Mouse (Mus musculus) forebrain, embryonic 10.5 days (tissue): ENCODE results near the gene Nmi. TPM values are rescaled to one million over a fixed set of nuclear protein-coding genes. Genes with fewer than 3 reads are reported as not detected.

ENCODE experiments used
- DNase-seq: peaks from one replicate; pipeline ENCODE4 v3.0.0-alpha.2; 2017; ENCODE audit warnings: low spot score; ENCODE audit errors: extremely low spot score
- H3K27ac ChIP-seq: fragments of 300-500 bp; sonication (generic); 2 replicates; pipeline ENCODE4 v1.5.1; 2016; ENCODE audit warnings: mild to moderate bottlenecking
- H3K27me3 ChIP-seq: fragments of 300-500 bp; sonication (generic); 2 replicates; pipeline ENCODE4 v1.6.1; 2016; ENCODE audit warnings: mild to moderate bottlenecking; ENCODE audit not compliant: poor library complexity, severe bottlenecking
- H3K36me3 ChIP-seq: fragments of 300-500 bp; sonication (generic); replicated peaks from 2 replicates; pipeline ENCODE4 v1.6.1; 2016; ENCODE audit warnings: mild to moderate bottlenecking, moderate library complexity
- H3K4me1 ChIP-seq: fragments of 300-500 bp; sonication (generic); 2 replicates; pipeline ENCODE4 v1.6.1; 2016
- H3K4me3 ChIP-seq: fragments of 300-500 bp; sonication (generic); 2 replicates; pipeline ENCODE4 v1.5.1; 2016; ENCODE audit warnings: mild to moderate bottlenecking, moderate library complexity
- H3K9me3 ChIP-seq: fragments of 300-500 bp; sonication (generic); 2 replicates; pipeline ENCODE4 v1.6.1; 2016; ENCODE audit warnings: mild to moderate bottlenecking, moderate library complexity
- WGBS: fragments of 180-500 bp; shearing (Covaris S2); methylation state at CpG from one replicate; pipeline ENCODE4 v1.1.7; 2016; 5-methylcytosine and 5-hydroxymethylcytosine counted together
- polyA plus RNA-seq: library from polyadenylated mRNA; unstranded; fragments of >200 nt; fragmentation: Nextera tagmentation; extraction: Ambion mirVana; gene quantifications from 2 replicates; pipeline ENCODE4 v1.2.1, GENCODE M21; 2016

The Nmi gene
- polyA plus RNA-seq, 1 experiment from 2014 or later: 5.2 TPM

DNA sequence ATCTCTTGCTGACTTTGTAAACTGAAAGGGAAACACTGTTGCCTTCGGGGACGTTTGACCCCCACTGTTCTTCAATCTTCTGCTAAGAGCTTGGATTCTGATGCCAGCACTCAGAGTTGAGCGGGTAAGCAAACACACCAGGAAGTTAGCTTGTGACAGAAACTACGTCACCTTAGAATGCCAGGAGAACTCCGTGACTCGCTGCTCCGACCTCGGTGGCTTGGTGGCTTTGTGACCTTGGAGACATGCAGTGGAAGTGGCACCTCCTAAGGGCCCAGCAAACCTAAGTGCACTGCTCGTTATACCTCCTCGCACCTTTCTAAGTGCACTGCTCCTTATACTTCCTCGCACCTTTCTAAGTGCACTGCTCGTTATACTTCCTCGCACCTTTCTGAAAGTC lies 9.0 kb upstream of the Nmi start:
- no peak for DNase-seq
- WGBS: 77% methylated on average over 13 of the region's 13 CpGs
- Histone ChIP-seq H3K36me3 (no peaks in the 10 kb centered on the region), H3K9me3 (no peaks in the 10 kb centered on the region; the same call in 1 of the 2 replicates), H3K27ac (no peak overlapping the region), H3K27me3 (no peaks in the 10 kb centered on the region), H3K4me3 (no peak overlapping the region), H3K4me1 (no peaks in the 10 kb centered on the region)

DNA sequence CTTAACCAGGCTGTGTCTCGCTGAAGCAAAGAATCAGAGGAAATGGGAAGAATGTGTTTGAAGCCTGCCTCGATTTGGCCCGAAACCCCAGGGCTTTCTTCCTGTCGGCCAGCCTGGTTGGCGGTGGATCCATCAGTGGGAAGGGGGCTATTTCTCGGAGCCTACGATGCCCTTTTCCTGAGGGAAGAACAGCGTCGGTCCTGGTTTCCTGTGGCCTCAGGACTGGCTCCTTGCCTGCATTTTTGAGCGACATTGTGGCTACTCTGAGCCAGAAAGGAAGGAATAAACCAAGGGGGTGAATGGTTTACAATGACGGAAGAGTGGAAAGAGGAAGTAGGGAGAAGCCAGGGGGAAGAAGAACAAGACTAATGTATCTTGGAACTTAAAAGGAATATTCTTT lies 8.3 kb upstream of the Nmi start:
- WGBS: 72% methylated on average over 11 of the region's 11 CpGs
- Histone ChIP-seq H3K36me3 (no peaks in the 10 kb centered on the region), H3K27ac (no peak overlapping the region), H3K4me3 (no peak overlapping the region), H3K4me1 (no peaks in the 10 kb centered on the region), H3K9me3 (no peaks in the 10 kb centered on the region; the same call in 1 of the 2 replicates), H3K27me3 (no peaks in the 10 kb centered on the region)
- DNase-seq: no peak

GRCm38 (mm10) chr2:51972641-51973409 lies 469 bp downstream of the Nmi start:
- H3K4me1 ChIP-seq: peaks cover 13% of the 10 kb centered on the region; the same call in 1 of the 2 replicates
- 4% methylated on average over 40 of the region's 40 CpGs for WGBS
- peak overlapping the region; percentile 84 for H3K27ac ChIP-seq

GRCm38 (mm10) chr2:51972142-51972541 lies 1.2 kb downstream of the Nmi start:
- H3K27ac ChIP-seq: no peak overlapping the region
- no peaks in the 10 kb centered on the region for H3K27me3 ChIP-seq
- H3K9me3 ChIP-seq: no peaks in the 10 kb centered on the region
- no peak for DNase-seq
- 69% methylated on average over 5 of the region's 5 CpGs for WGBS
- H3K36me3 ChIP-seq: no peaks in the 10 kb centered on the region
- H3K4me3 ChIP-seq: peak overlapping the region; percentile 68
- H3K4me1 ChIP-seq: peaks cover 13% of the 10 kb centered on the region; the same call in 1 of the 2 replicates

More at GRCm38 (mm10) chr2:51972641-51973409, 469 bp downstream of the Nmi start:
- peak; percentile 53 for DNase-seq
- Histone ChIP-seq H3K27me3 (no peaks in the 10 kb centered on the region), H3K9me3 (no peaks in the 10 kb centered on the region), H3K4me3 (peak overlapping the region; percentile 68), H3K36me3 (no peaks in the 10 kb centered on the region)

- Histone ChIP-seq H3K27ac (no peak overlapping the region), H3K9me3 (no peaks in the 10 kb centered on the region), H3K36me3 (no peaks in the 10 kb centered on the region), H3K27me3 (no peaks in the 10 kb centered on the region), H3K4me1 (peaks cover 13% of the 10 kb centered on the region; the same call in 1 of the 2 replicates), H3K4me3 (no peak overlapping the region)
- WGBS: 98% methylated on average over 4 of the region's 4 CpGs
- no peak for DNase-seq
Measured at GRCm38 (mm10) chr2:51970897-51971296, 2.4 kb downstream of the Nmi start.

DNA sequence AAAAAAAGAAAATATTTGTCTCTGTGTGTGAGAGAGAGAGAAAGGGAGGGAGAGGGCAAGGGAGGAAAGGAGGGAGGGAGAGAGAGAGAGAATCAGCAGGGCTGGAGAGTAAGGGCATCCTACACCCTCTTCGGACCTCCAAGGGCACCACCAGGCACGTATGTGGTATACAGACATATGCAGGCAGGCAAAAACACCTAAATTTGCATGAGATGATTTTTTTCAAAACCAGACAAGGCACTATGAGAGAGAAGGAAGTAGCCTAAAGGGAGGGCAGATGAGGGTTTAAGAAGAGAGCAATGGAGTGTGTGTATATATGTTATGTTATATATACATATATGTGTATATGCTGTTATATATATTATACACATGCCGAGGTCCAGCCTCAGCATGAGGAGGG lies 6.0 kb downstream of the Nmi start:
- Histone ChIP-seq H3K4me1 (peaks cover 2% of the 10 kb centered on the region; the same call in 1 of the 2 replicates), H3K27me3 (no peaks in the 10 kb centered on the region), H3K9me3 (no peaks in the 10 kb centered on the region), H3K27ac (no peak overlapping the region), H3K36me3 (no peaks in the 10 kb centered on the region), H3K4me3 (no peak overlapping the region)
- no peak for DNase-seq
- 84% methylated on average over 3 of the region's 3 CpGs for WGBS

GRCm38 (mm10) chr2:51953648-51954204 lies 19.6 kb downstream of the Nmi start:
- DNase-seq: no peak
- WGBS: 93% methylated on average over 7 of the region's 7 CpGs
- H3K9me3 ChIP-seq: no peaks in the 10 kb centered on the region
- H3K27me3 ChIP-seq: no peaks in the 10 kb centered on the region
- H3K27ac ChIP-seq: no peak overlapping the region
- no peaks in the 10 kb centered on the region for H3K4me1 ChIP-seq
- no peak overlapping the region for H3K4me3 ChIP-seq
- no peaks in the 10 kb centered on the region for H3K36me3 ChIP-seq

DNA sequence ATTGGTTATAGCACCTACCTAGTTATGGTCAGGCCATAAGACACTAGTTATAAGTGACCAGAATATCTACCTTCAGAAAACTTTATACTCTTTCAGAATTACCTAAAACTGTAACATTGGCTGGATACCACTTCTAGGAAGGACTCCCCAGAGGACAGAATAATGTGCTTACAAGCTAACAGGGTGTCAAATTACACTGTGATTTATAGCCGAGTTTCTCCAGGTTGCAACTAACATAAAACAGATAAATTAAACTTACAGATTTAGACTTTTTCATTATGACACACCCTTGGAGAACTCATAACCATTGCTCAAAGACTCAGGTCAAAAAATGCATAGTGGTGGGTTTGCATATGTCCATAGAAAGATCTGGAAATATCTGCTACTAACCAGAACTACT lies 22.4 kb downstream of the Nmi start:
- no peaks in the 10 kb centered on the region for H3K4me1 ChIP-seq
- WGBS: 49% methylated on average over 1 of the region's 1 CpGs
- no peak overlapping the region for H3K27ac ChIP-seq
- H3K27me3 ChIP-seq: no peaks in the 10 kb centered on the region
- H3K4me3 ChIP-seq: no peak overlapping the region
- no peak for DNase-seq
- no peaks in the 10 kb centered on the region for H3K36me3 ChIP-seq
- peaks cover 4% of the 10 kb centered on the region; the same call in 1 of the 2 replicates for H3K9me3 ChIP-seq

- Histone ChIP-seq H3K9me3 (peaks cover 4% of the 10 kb centered on the region; the same call in 1 of the 2 replicates), H3K27me3 (no peaks in the 10 kb centered on the region), H3K36me3 (no peaks in the 10 kb centered on the region), H3K4me3 (no peak overlapping the region), H3K27ac (no peak overlapping the region), H3K4me1 (no peaks in the 10 kb centered on the region)
- 90% methylated on average over 6 of the region's 6 CpGs for WGBS
- no peak for DNase-seq
Measured at GRCm38 (mm10) chr2:51948105-51948830, 25.0 kb downstream of the Nmi start.

DNA sequence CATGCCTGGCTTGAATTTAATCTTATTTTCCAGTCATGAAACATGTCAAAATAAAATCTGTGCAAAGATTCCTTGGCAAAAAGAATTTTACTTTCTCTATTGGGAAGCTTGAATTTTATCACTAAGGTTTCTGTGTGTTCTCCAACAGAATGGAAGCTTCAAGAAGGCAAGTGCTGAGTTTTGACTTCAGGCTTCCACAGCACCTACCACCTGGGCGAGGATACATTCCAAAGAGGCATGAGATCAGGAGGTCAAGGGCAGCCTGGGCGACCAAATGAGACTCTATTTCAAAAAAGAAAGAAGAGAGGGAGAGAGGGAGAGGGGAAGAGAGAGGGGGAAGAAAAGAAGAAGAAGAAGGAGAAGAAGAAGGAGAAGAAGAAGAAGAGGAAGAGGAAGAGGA lies 27.5 kb downstream of the Nmi start:
- Histone ChIP-seq H3K9me3 (peaks cover 4% of the 10 kb centered on the region; the same call in 1 of the 2 replicates), H3K27ac (no peak overlapping the region), H3K4me1 (no peaks in the 10 kb centered on the region), H3K36me3 (no peaks in the 10 kb centered on the region), H3K4me3 (no peak overlapping the region), H3K27me3 (no peaks in the 10 kb centered on the region)
- DNase-seq: no peak
- 64% methylated on average over 2 of the region's 2 CpGs for WGBS

- Histone ChIP-seq H3K4me1 (no peaks in the 10 kb centered on the region), H3K27me3 (no peaks in the 10 kb centered on the region), H3K9me3 (peaks cover 3% of the 10 kb centered on the region; the same call in 1 of the 2 replicates), H3K4me3 (no peak overlapping the region), H3K36me3 (no peaks in the 10 kb centered on the region), H3K27ac (no peak overlapping the region)
- no peak for DNase-seq
- WGBS: 93% methylated on average over 7 of the region's 7 CpGs
Measured at GRCm38 (mm10) chr2:51941832-51942231, 31.5 kb downstream of the Nmi start.

- Histone ChIP-seq H3K27ac (no peak overlapping the region), H3K36me3 (no peaks in the 10 kb centered on the region), H3K4me3 (no peak overlapping the region), H3K27me3 (peaks cover 18% of the 10 kb centered on the region), H3K9me3 (no peaks in the 10 kb centered on the region), H3K4me1 (peaks cover 11% of the 10 kb centered on the region)
- no peak for DNase-seq
- 73% methylated on average over 3 of the region's 3 CpGs for WGBS
Measured at GRCm38 (mm10) chr2:51938750-51939149, 34.5 kb downstream of the Nmi start.

DNA sequence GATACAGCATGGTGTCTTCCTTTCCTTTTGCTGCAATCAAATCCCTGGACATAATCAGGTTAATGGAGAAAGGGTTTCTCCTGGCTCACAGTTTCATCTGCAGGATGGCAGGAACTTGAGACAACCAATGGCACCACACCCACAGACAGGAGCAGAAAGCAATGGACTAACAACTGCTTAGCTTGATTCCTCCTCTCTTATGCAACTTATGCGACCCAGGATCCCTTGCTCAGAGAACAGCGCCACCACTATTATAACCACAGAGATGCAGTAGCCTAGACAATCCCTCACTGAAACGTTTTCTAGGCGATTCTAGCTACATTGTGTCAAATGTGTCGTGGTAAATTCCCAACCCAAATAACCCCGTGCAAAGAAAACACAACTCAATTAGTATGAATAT lies 36.3 kb downstream of the Nmi start:
- no peaks in the 10 kb centered on the region for H3K9me3 ChIP-seq
- peaks cover 11% of the 10 kb centered on the region for H3K4me1 ChIP-seq
- H3K36me3 ChIP-seq: no peaks in the 10 kb centered on the region
- H3K27ac ChIP-seq: no peak overlapping the region
- DNase-seq: no peak
- peaks cover 18% of the 10 kb centered on the region for H3K27me3 ChIP-seq
- H3K4me3 ChIP-seq: no peak overlapping the region
- WGBS: 75% methylated on average over 6 of the region's 6 CpGs
